Mouse (Mus musculus) kidney, embryonic 14.5 days (tissue): Measurements from ENCODE around the gene Dnah1. TPM values are rescaled to one million over a fixed set of nuclear protein-coding genes. Genes with fewer than 3 reads are reported as not detected.

ENCODE experiments used
- ATAC-seq: fragments of 200-750 bp; cut with Nextera tagmentation; 2 replicates; pipeline ENCODE4 v1.8.0; 2017; ENCODE audit warnings: moderate number of reproducible peaks, mild to moderate bottlenecking, moderate TSS enrichment, moderate library complexity; ENCODE audit not compliant: low FRiP score, low TSS enrichment
- H3K27ac ChIP-seq: fragments of 300-500 bp; sonication (generic); 2 replicates; pipeline ENCODE4 v1.5.1; 2014; ENCODE audit warnings: low read depth, mild to moderate bottlenecking, low read length, moderate library complexity, mixed read lengths
- H3K27me3 ChIP-seq: fragments of 300-500 bp; sonication (generic); 2 replicates; pipeline ENCODE4 v1.6.1; 2014; ENCODE audit warnings: mild to moderate bottlenecking, low read length; ENCODE audit not compliant: control insufficient read depth, insufficient read depth
- H3K36me3 ChIP-seq: fragments of 300-500 bp; sonication (generic); 2 replicates; pipeline ENCODE4 v1.6.1; 2014; ENCODE audit warnings: low read length, mixed read lengths; ENCODE audit not compliant: control insufficient read depth, insufficient read depth
- H3K4me1 ChIP-seq: fragments of 300-500 bp; sonication (generic); 2 replicates; pipeline ENCODE4 v1.6.1; 2014; ENCODE audit warnings: low read length, mixed read lengths; ENCODE audit not compliant: control insufficient read depth, insufficient read depth
- H3K4me2 ChIP-seq: fragments of 300-500 bp; sonication (generic); replicated peaks from 2 replicates; pipeline ENCODE4 v1.6.1; 2014; ENCODE audit warnings: low read depth, mild to moderate bottlenecking, low read length
- H3K4me3 ChIP-seq: fragments of 300-500 bp; sonication (generic); 2 replicates; pipeline ENCODE4 v1.5.1; 2014; ENCODE audit warnings: mild to moderate bottlenecking, low read length
- H3K9ac ChIP-seq: fragments of 300-500 bp; sonication (generic); 2 replicates; pipeline ENCODE4 v1.6.1; 2014; ENCODE audit warnings: low read depth, mild to moderate bottlenecking, low read length, moderate library complexity
- H3K9me3 ChIP-seq: fragments of 300-500 bp; sonication (generic); 2 replicates; pipeline ENCODE4 v1.6.1; 2016; ENCODE audit warnings: low read length; ENCODE audit not compliant: control insufficient read depth
- WGBS: fragments of 180-500 bp; shearing (Covaris S2); extraction: QIAGEN DNeasy Blood & Tissue Kit; methylation state at CpG from one replicate; pipeline ENCODE4 v1.1.7; 2014; 5-methylcytosine and 5-hydroxymethylcytosine counted together
- polyA plus RNA-seq: library from polyadenylated mRNA; unstranded; fragments of >200 nt; fragmentation: Nextera tagmentation; extraction: Ambion mirVana; gene quantifications from 2 replicates; pipeline ENCODE4 v1.2.1, GENCODE M21; 2014

Dnah1 gene
- polyA plus RNA-seq, 1 experiment from 2014 or later, result 9.0 TPM

DNA sequence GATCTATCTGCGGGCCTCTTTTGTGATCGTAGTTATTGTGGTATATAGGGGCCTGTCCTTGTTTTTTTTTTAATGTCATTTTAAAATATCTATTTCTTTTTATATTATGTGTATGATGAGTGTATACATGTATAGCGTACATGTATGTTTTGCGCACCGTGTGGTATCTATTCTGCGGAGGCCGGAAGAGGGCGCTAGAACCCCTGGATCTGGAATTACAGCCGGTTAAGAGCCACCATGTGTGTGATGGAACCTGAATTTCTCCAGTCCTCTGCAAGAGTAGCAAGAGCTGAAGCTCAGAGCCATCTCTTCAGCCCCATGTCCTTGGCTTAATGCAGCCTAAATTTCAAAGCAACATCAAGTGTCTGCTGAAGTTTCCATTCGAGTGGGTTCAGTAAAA lies 1.2 kb upstream of the Dnah1 start:
- H3K27me3 ChIP-seq, result no peaks in the 10 kb centered on the region
- no peaks in the 10 kb centered on the region for H3K9me3 ChIP-seq
- H3K27ac ChIP-seq, result no peak overlapping the region
- ATAC-seq, result no peak
- H3K4me3 ChIP-seq, result no peak overlapping the region
- H3K4me1 ChIP-seq, result peaks cover 9% of the 10 kb centered on the region
- no peaks in the 10 kb centered on the region for H3K36me3 ChIP-seq
- no peak overlapping the region for H3K9ac ChIP-seq
- H3K4me2 ChIP-seq, result no peak overlapping the region
- 68% methylated on average over 10 of the region's 10 CpGs for WGBS

DNA sequence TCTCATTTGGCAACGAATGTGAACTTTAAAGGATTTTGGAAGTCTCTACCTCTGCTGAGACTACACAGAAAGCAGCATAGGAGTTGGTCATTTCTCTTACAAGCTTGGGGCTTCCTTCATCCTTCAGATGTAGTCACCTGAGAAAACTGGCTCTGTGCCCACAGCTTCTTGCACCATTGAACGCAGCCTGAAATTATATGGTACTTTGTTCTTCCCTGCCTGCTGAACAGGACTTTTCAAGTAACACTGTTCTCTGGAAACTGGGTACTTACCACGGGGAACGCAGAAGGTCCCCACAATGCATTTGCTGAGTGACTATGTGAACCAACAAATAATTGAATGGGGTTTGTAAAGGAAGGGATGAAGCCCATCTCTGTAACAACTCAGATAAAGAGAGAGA lies 507 bp downstream of the Dnah1 start:
- Histone ChIP-seq H3K9ac (peak overlapping the region; percentile 45; the same call in 1 of the 2 replicates), H3K4me2 (peak overlapping the region; percentile 68), H3K27ac (no peak overlapping the region), H3K9me3 (no peaks in the 10 kb centered on the region), H3K4me3 (peak overlapping the region; percentile 37), H3K4me1 (peaks cover 9% of the 10 kb centered on the region), H3K27me3 (no peaks in the 10 kb centered on the region), H3K36me3 (no peaks in the 10 kb centered on the region)
- WGBS, result 78% methylated on average over 4 of the region's 4 CpGs
- no peak for ATAC-seq

DNA sequence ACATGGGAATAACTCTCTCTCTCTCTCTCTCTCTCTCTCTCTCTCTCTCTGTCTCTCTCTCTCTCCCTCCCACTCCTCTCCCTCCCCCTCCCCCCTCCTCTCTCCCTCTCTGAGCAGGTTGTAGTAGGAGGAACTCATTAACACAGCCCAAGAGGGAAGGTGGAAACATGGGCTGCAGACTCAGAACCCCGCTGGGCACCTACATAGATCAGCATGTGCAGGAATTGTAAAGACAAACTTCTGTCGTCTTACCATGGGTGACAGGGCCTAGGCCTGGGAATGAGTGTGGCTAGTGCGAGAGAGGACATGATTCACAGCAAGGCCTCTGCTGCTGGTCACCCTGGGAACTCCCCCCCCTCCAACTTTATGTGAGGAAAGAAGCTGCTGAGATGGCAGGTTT lies 1.5 kb downstream of the Dnah1 start:
- H3K36me3 ChIP-seq, result no peaks in the 10 kb centered on the region
- H3K4me1 ChIP-seq, result peaks cover 9% of the 10 kb centered on the region
- H3K9me3 ChIP-seq, result no peaks in the 10 kb centered on the region
- H3K9ac ChIP-seq, result no peak overlapping the region
- 91% methylated on average over 3 of the region's 3 CpGs for WGBS
- no peak overlapping the region for H3K4me3 ChIP-seq
- ATAC-seq, result no peak
- no peaks in the 10 kb centered on the region for H3K27me3 ChIP-seq
- H3K27ac ChIP-seq, result no peak overlapping the region
- H3K4me2 ChIP-seq, result no peak overlapping the region

DNA sequence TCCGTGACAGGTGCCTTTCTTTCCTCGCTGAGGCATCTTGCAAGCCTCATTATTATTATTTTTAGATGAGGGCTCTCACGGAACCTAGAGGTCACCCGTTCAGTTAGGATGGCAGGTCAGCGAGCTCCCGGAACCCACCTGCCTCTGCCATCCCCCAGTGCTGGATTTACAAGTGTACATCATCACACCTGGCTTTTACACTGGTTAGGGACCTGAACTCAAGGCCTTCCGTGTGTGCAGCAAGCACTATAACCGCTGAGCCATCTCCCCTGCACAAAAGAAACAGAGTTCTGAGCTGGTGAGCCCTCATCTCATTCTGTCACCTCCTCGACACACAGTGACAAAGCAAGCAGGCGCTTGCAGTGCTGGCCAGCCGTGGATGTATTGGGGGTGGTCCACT lies 2.5 kb downstream of the Dnah1 start:
- Histone ChIP-seq H3K36me3 (no peaks in the 10 kb centered on the region), H3K4me1 (peaks cover 9% of the 10 kb centered on the region), H3K27me3 (no peaks in the 10 kb centered on the region), H3K27ac (no peak overlapping the region), H3K9ac (no peak overlapping the region), H3K4me3 (no peak overlapping the region), H3K9me3 (no peaks in the 10 kb centered on the region), H3K4me2 (no peak overlapping the region)
- WGBS, result 88% methylated on average over 11 of the region's 11 CpGs
- ATAC-seq, result no peak

DNA sequence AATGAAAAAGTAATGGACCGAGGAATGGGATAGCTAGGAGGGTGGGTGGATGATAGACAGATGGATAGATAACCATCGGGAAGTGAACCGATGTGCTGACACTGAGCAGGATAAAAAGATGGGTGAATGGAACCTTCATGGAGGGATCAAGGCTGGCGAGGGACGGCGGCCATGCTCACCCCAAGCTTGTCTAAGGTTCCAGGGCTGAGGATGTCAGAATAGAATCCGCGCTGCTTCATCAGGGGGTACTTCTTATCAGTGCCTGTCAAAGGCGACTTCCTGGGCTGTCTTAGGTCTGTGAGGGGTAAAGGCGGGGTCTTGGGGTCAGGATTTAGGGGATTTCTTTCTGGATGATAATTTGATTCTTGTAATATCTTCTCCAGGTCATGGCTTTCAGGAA lies 4.2 kb downstream of the Dnah1 start:
- no peak for ATAC-seq
- Histone ChIP-seq H3K27me3 (no peaks in the 10 kb centered on the region), H3K4me1 (peaks cover 9% of the 10 kb centered on the region), H3K4me3 (no peak overlapping the region), H3K9me3 (no peaks in the 10 kb centered on the region), H3K36me3 (no peaks in the 10 kb centered on the region), H3K9ac (no peak overlapping the region), H3K27ac (no peak overlapping the region), H3K4me2 (no peak overlapping the region)
- WGBS, result 83% methylated on average over 10 of the region's 10 CpGs

DNA sequence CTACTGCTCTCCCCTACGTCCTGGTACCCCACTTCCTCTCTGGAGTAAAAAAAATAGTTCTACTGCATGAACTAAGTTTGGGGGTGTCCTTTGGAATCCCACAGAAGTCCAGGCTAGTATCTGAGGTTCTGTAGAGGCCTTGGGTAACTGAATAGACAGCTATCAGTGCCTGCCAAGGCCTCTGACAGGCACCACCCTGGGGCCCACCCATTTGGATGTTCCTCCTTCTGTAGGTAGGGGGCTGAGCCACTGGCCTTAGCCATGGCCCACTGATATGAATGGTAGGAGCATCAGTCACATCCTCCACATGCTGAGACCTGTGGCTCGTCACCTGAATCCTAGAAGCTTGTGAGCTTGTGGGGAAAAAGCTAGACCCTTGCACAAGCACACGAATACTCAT lies 5.9 kb downstream of the Dnah1 start:
- Histone ChIP-seq H3K4me1 (no peaks in the 10 kb centered on the region), H3K27me3 (no peaks in the 10 kb centered on the region), H3K36me3 (no peaks in the 10 kb centered on the region), H3K4me2 (no peak overlapping the region), H3K9ac (no peak overlapping the region), H3K27ac (no peak overlapping the region), H3K9me3 (no peaks in the 10 kb centered on the region), H3K4me3 (no peak overlapping the region)
- 83% methylated on average over 3 of the region's 3 CpGs for WGBS
- ATAC-seq, result no peak

DNA sequence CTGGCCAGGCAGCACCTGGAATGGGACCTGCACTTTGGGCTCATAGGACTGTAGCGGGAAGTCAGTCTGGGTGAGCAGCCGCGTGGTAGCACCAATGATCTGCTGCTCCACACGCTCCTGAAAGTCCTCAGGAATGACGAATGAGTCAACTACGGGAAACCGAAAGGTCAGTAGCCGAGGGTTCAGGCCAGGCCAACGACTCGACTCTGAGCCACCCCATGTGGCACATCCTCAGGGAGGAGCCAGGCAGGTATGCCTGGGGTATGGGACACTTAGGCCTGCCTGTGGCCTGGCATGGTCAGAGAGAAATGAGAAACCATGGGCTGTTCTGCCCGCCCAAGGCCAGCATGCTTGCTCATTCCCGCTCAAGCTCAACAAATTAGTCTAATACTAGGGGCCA lies 7.1 kb downstream of the Dnah1 start:
- WGBS, result 52% methylated on average over 12 of the region's 12 CpGs
- no peaks in the 10 kb centered on the region for H3K36me3 ChIP-seq
- H3K4me3 ChIP-seq, result no peak overlapping the region
- no peak overlapping the region for H3K27ac ChIP-seq
- H3K4me2 ChIP-seq, result no peak overlapping the region
- H3K9ac ChIP-seq, result no peak overlapping the region
- ATAC-seq, result no peak
- H3K27me3 ChIP-seq, result no peaks in the 10 kb centered on the region
- H3K9me3 ChIP-seq, result no peaks in the 10 kb centered on the region
- H3K4me1 ChIP-seq, result no peaks in the 10 kb centered on the region

DNA sequence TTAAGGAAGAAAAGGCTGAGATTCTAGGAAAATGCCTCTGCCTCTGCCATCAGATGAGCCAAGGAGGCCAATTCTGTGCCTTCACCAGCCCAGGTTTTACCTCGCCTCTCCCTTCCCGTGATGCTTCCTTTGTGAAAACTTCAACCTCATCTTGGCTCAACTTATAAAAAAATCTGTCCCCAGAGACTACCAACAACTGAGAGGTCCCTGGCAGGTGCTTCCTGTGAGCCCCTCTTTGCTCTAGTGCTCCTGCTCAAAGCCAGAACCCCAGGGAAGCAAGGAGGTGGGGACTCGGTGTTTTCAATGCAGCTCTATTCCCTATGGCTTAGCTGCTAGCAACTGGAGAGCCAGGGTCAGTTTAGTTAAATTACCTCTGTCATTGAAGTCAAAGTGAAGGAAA lies 10.5 kb downstream of the Dnah1 start:
- Histone ChIP-seq H3K4me2 (no peak overlapping the region), H3K27me3 (no peaks in the 10 kb centered on the region), H3K36me3 (no peaks in the 10 kb centered on the region), H3K9me3 (no peaks in the 10 kb centered on the region), H3K4me1 (no peaks in the 10 kb centered on the region), H3K27ac (no peak overlapping the region), H3K4me3 (no peak overlapping the region), H3K9ac (no peak overlapping the region)
- no peak for ATAC-seq
- WGBS, result 55% methylated on average over 3 of the region's 3 CpGs

DNA sequence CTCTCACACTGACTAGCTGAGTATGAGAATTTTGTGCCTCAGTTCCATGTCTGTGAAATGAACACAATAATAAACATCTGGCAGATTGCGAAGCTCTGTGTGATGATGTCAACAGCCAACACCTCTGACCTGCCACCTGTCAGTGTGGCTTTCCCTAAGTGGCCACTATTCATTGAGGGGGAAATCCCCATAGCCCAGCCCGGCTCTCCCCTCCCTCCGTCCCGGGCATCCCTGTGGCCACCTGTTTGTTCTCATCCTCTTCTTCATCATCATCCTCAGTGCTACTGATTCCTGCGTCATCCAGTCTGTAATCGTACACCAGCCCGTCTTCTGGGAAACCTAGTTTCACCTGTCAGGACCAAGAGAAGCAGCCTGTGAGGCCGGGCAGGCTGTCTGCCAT lies 38.0 kb downstream of the Dnah1 start:
- ATAC-seq, result no peak
- no peak overlapping the region for H3K4me3 ChIP-seq
- H3K9ac ChIP-seq, result no peak overlapping the region
- H3K27me3 ChIP-seq, result no peaks in the 10 kb centered on the region
- H3K4me2 ChIP-seq, result no peak overlapping the region
- H3K4me1 ChIP-seq, result no peaks in the 10 kb centered on the region
- no peaks in the 10 kb centered on the region for H3K9me3 ChIP-seq
- H3K27ac ChIP-seq, result no peak overlapping the region
- no peaks in the 10 kb centered on the region for H3K36me3 ChIP-seq
- 82% methylated on average over 8 of the region's 8 CpGs for WGBS

DNA sequence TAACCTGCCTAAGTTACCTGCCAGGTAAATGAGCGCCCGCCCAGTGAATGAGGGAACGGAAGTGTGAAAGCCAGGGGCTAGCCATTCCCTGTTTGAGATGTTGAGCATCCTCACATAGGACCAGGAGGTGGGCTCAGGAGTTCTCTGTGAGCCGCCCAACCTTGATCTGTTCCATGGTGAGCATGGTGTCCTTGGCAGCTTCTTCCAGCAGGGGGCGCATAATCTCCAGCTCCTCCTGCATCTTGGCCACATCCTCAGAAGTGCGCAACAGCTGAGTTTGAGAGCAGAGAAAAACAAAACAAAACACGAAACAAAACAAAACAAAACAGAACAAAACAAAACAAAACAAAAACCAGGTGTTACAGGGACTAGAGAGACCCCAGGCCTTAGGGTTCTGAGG lies 51.5 kb downstream of the Dnah1 start:
- no peak overlapping the region for H3K9ac ChIP-seq
- H3K36me3 ChIP-seq, result no peaks in the 10 kb centered on the region
- no peaks in the 10 kb centered on the region for H3K27me3 ChIP-seq
- peaks cover 14% of the 10 kb centered on the region for H3K4me1 ChIP-seq
- ATAC-seq, result no peak
- no peaks in the 10 kb centered on the region for H3K9me3 ChIP-seq
- no peak overlapping the region for H3K4me2 ChIP-seq
- H3K4me3 ChIP-seq, result no peak overlapping the region
- WGBS, result 22% methylated on average over 7 of the region's 7 CpGs
- no peak overlapping the region for H3K27ac ChIP-seq
